Mouse (Mus musculus) lung, embryonic 14.5 days (tissue): ENCODE measurements around the gene Gaa. TPM values are rescaled to one million over a fixed set of nuclear protein-coding genes. Genes with fewer than 3 reads are reported as not detected.
A peak's percentile ranks its signal among the peaks of the same experiment; 100 is the strongest.

Experiments
- ATAC-seq: fragments of 200-750 bp; cut with Nextera tagmentation; 2 replicates; pipeline ENCODE4 v1.8.0; 2017; ENCODE audit warnings: mild to moderate bottlenecking, moderate TSS enrichment, moderate library complexity; ENCODE audit not compliant: insufficient read depth
- DNase-seq: peaks from one replicate; pipeline ENCODE4 v3.0.0-alpha.2; 2015
- H3K27ac ChIP-seq: fragments of 300-500 bp; sonication (generic); 2 replicates; pipeline ENCODE4 v1.5.1; 2014; ENCODE audit warnings: low read depth, mild to moderate bottlenecking, moderate library complexity
- H3K27me3 ChIP-seq: fragments of 300-500 bp; sonication (generic); 2 replicates; pipeline ENCODE4 v1.6.1; 2014; ENCODE audit warnings: low read length, control low read depth; ENCODE audit not compliant: insufficient read depth
- H3K36me3 ChIP-seq: fragments of 300-500 bp; sonication (generic); 2 replicates; pipeline ENCODE4 v1.6.1; 2014; ENCODE audit warnings: control low read depth; ENCODE audit not compliant: insufficient read depth
- H3K4me1 ChIP-seq: fragments of 300-500 bp; sonication (generic); 2 replicates; pipeline ENCODE4 v1.6.1; 2014; ENCODE audit warnings: antibody characterized with exemption, control low read depth; ENCODE audit not compliant: insufficient read depth
- H3K4me2 ChIP-seq: fragments of 300-500 bp; sonication (generic); 2 replicates; pipeline ENCODE4 v1.6.1; 2014; ENCODE audit warnings: mild to moderate bottlenecking
- H3K4me3 ChIP-seq: fragments of 300-500 bp; sonication (generic); 2 replicates; pipeline ENCODE4 v1.5.1; 2014; ENCODE audit warnings: low read depth, low read length
- H3K9ac ChIP-seq: fragments of 300-500 bp; sonication (generic); 2 replicates; pipeline ENCODE4 v1.6.1; 2014
- H3K9me3 ChIP-seq: fragments of 300-500 bp; sonication (generic); 2 replicates; pipeline ENCODE4 v1.6.1; 2016; ENCODE audit warnings: low read depth, low read length, control low read depth
- CTCF ChIP-seq: IDR thresholded peaks from 2 replicates; pipeline ENCODE4 v1.5.1; 2016; ENCODE audit warnings: antibody characterized with exemption, low read depth
- WGBS: fragments of 180-500 bp; shearing (Covaris S2); extraction: QIAGEN DNeasy Blood & Tissue Kit; methylation state at CpG from one replicate; pipeline ENCODE4 v1.1.7; 2014; 5-methylcytosine and 5-hydroxymethylcytosine counted together
- polyA plus RNA-seq: library from polyadenylated mRNA; unstranded; fragments of >200 nt; fragmentation: Nextera tagmentation; extraction: Ambion mirVana; gene quantifications from 2 replicates; pipeline ENCODE4 v1.2.1, GENCODE M21; 2014

The Gaa gene
- polyA plus RNA-seq, 1 experiment from 2014 or later, result 58.8 TPM

- DNase-seq, result no peak
- no peaks in the 10 kb centered on the region for H3K27me3 ChIP-seq
- TF ChIP-seq CTCF, result no peak
- peak; percentile 12; the same call in 1 of the 2 replicates for ATAC-seq
- H3K4me3 ChIP-seq, result peak overlapping the region; percentile 22; the same call in 1 of the 2 replicates
- no peaks in the 10 kb centered on the region for H3K9me3 ChIP-seq
- H3K4me1 ChIP-seq, result no peaks in the 10 kb centered on the region
- no peak overlapping the region for H3K27ac ChIP-seq
- peak overlapping the region; percentile 17 for H3K9ac ChIP-seq
- peak overlapping the region; percentile 54 for H3K4me2 ChIP-seq
- H3K36me3 ChIP-seq, result no peaks in the 10 kb centered on the region
- 53% methylated on average over 9 of the region's 9 CpGs for WGBS
Observed at GRCm38 (mm10) chr11:119258216-119258571, 9.5 kb upstream of the Gaa start.

- 0 out of 2 replicates have a peak overlapping the region, but pooled peaks have one; percentile 12 for H3K27ac ChIP-seq
- H3K4me3 ChIP-seq, result peak overlapping the region; percentile 22
- peak; percentile 79 for ATAC-seq
- H3K4me1 ChIP-seq, result no peaks in the 10 kb centered on the region
- H3K27me3 ChIP-seq, result no peaks in the 10 kb centered on the region
- WGBS, result 52% methylated on average over 23 of the region's 23 CpGs
- peak; percentile 83 for DNase-seq
- H3K9me3 ChIP-seq, result no peaks in the 10 kb centered on the region
- H3K4me2 ChIP-seq, result peak overlapping the region; percentile 54
- no peaks in the 10 kb centered on the region for H3K36me3 ChIP-seq
- H3K9ac ChIP-seq, result peak overlapping the region; percentile 17
- no peak for TF ChIP-seq CTCF
Observed at GRCm38 (mm10) chr11:119258572-119259322, 8.9 kb upstream of the Gaa start.

- 87% methylated on average over 8 of the region's 8 CpGs for WGBS
- DNase-seq (no peak), ATAC-seq (no peak)
- Histone ChIP-seq H3K27me3 (no peaks in the 10 kb centered on the region), H3K4me2 (no peak overlapping the region), H3K27ac (no peak overlapping the region), H3K4me3 (no peak overlapping the region), H3K36me3 (no peaks in the 10 kb centered on the region), H3K4me1 (no peaks in the 10 kb centered on the region), H3K9me3 (no peaks in the 10 kb centered on the region), H3K9ac (no peak overlapping the region)
- TF ChIP-seq CTCF, result no peak
Observed at GRCm38 (mm10) chr11:119259977-119260376, 7.7 kb upstream of the Gaa start.

GRCm38 (mm10) chr11:119264413-119264812, 3.3 kb upstream of the Gaa start:
- Histone ChIP-seq H3K4me2 (no peak overlapping the region), H3K4me3 (no peak overlapping the region), H3K4me1 (peaks cover 9% of the 10 kb centered on the region), H3K9ac (no peak overlapping the region), H3K36me3 (no peaks in the 10 kb centered on the region), H3K27ac (no peak overlapping the region), H3K27me3 (no peaks in the 10 kb centered on the region), H3K9me3 (no peaks in the 10 kb centered on the region)
- TF ChIP-seq CTCF, result no peak
- DNase-seq, result no peak
- no peak for ATAC-seq
- WGBS, result 88% methylated on average over 13 of the region's 13 CpGs

- Histone ChIP-seq H3K36me3 (peaks cover 6% of the 10 kb centered on the region; the same call in 1 of the 2 replicates), H3K4me1 (peaks cover 9% of the 10 kb centered on the region), H3K27ac (no peak overlapping the region), H3K4me3 (no peak overlapping the region), H3K9ac (no peak overlapping the region), H3K9me3 (no peaks in the 10 kb centered on the region), H3K4me2 (no peak overlapping the region), H3K27me3 (no peaks in the 10 kb centered on the region)
- no peak for TF ChIP-seq CTCF
- 77% methylated on average over 7 of the region's 7 CpGs for WGBS
- no peak for DNase-seq
- ATAC-seq, result no peak
Observed at GRCm38 (mm10) chr11:119265811-119266210, 1.9 kb upstream of the Gaa start.

- DNase-seq, result peak; percentile 31
- peak overlapping the region; percentile 72 for H3K4me3 ChIP-seq
- TF ChIP-seq CTCF, result no peak
- no peak overlapping the region for H3K27ac ChIP-seq
- WGBS, result 39% methylated on average over 6 of the region's 6 CpGs
- no peaks in the 10 kb centered on the region for H3K9me3 ChIP-seq
- H3K9ac ChIP-seq, result no peak overlapping the region; the same call in 1 of the 2 replicates
- no peaks in the 10 kb centered on the region for H3K27me3 ChIP-seq
- peak; percentile 32 for ATAC-seq
- peaks cover 9% of the 10 kb centered on the region for H3K4me1 ChIP-seq
- H3K4me2 ChIP-seq, result peak overlapping the region; percentile 96
- peaks cover 10% of the 10 kb centered on the region; the same call in 1 of the 2 replicates for H3K36me3 ChIP-seq
Observed at GRCm38 (mm10) chr11:119267241-119267674, 429 bp upstream of the Gaa start.

- 73% methylated on average over 16 of the region's 16 CpGs for WGBS
- no peak for ATAC-seq
- DNase-seq, result peak; percentile 18
Observed at GRCm38 (mm10) chr11:119268557-119269195, 989 bp downstream of the Gaa start.

More at GRCm38 (mm10) chr11:119268557-119269195, 989 bp downstream of the Gaa start:
- Histone ChIP-seq H3K4me3 (peak overlapping the region; percentile 72), H3K27me3 (no peaks in the 10 kb centered on the region), H3K4me2 (peak overlapping the region; percentile 96), H3K4me1 (peaks cover 9% of the 10 kb centered on the region), H3K36me3 (peaks cover 20% of the 10 kb centered on the region; the same call in 1 of the 2 replicates), H3K27ac (no peak overlapping the region), H3K9ac (peak overlapping the region; percentile 78), H3K9me3 (no peaks in the 10 kb centered on the region)
- TF ChIP-seq CTCF, result no peak
